In genomic region chr12:33303384-33303770, GRCm38 (mm10) we compare ENCODE assay signal across 7 mouse cellular contexts.
A peak's percentile ranks its signal among the peaks of the same experiment; 100 is the strongest.
DNase-seq lines count a peak whose midpoint lies in the region; ATAC-seq and TF ChIP-seq lines count a peak whose summit lies in the region.

No protein-coding gene starts in this region.

- no peaks in the 10 kb centered on the region for H3K27me3 ChIP-seq in thymus, adult 2 months (ENCODE audit: control insufficient read depth, insufficient read depth, low read length)
- 0 out of 2 replicates have a peak, but pooled peaks cover 3% of the 10 kb centered on the region for H3K27me3 ChIP-seq in forebrain, embryonic 14.5 days (replicated peaks; ENCODE audit: control insufficient read depth, insufficient read depth, low read length)
- H3K27me3 ChIP-seq in limb, embryonic 11.5 days (ENCODE audit: control insufficient read depth, insufficient read depth, low read length): no peaks in the 10 kb centered on the region

- no peak overlapping the region for H3K9ac ChIP-seq in forebrain, embryonic 14.5 days (ENCODE audit: low read length)
- H3K9ac ChIP-seq in limb, embryonic 11.5 days (ENCODE audit: low read length): no peak overlapping the region

- H3K4me2 ChIP-seq in forebrain, embryonic 14.5 days (ENCODE audit: low read length): peak overlapping the region; percentile 89
- H3K4me2 ChIP-seq in limb, embryonic 11.5 days (ENCODE audit: low read depth, severe bottlenecking): peak overlapping the region; percentile 81

- TF ChIP-seq CTCF in thymus, adult 2 months (IDR thresholded peaks at IDR 0.05; ENCODE audit: borderline replicate concordance, control insufficient read depth, extremely low read depth, insufficient read depth, low read length, poor library complexity): no peak
- no peak for TF ChIP-seq CTCF in olfactory bulb, adult 2 months (IDR thresholded peaks at IDR 0.05; ENCODE audit: insufficient read depth, low read depth, low read length)

- peak; percentile 54; the same call in 1 of the 2 replicates for ATAC-seq in forebrain, embryonic 14.5 days
- ATAC-seq in limb, embryonic 11.5 days (ENCODE audit: insufficient number of reproducible peaks, low FRiP score, low TSS enrichment, low read depth): no peak

- peaks cover 33% of the 10 kb centered on the region for H3K4me1 ChIP-seq in thymus, adult 2 months (replicated peaks; ENCODE audit: control insufficient read depth, insufficient read depth, low read length)
- H3K4me1 ChIP-seq in forebrain, embryonic 14.5 days (ENCODE audit: control insufficient read depth, insufficient read depth, low read length): peaks cover 17% of the 10 kb centered on the region
- peaks cover 7% of the 10 kb centered on the region; the same call in 1 of the 2 replicates for H3K4me1 ChIP-seq in limb, embryonic 11.5 days (ENCODE audit: control insufficient read depth, insufficient read depth, low read length)
- H3K4me1 ChIP-seq in olfactory bulb, adult 2 months (ENCODE audit: control insufficient read depth, insufficient read depth, low read length): no peaks in the 10 kb centered on the region; the same call in none of the 2 replicates

- no peak for TF ChIP-seq POLR2A in thymus, adult 2 months (IDR thresholded peaks at IDR 0.05; ENCODE audit: control insufficient read depth, extremely low read depth, insufficient read depth, low read length, poor library complexity)
- no peak for TF ChIP-seq POLR2A in olfactory bulb, adult 2 months (IDR thresholded peaks at IDR 0.05; ENCODE audit: insufficient read depth, low read depth, low read length)

- H3K4me3 ChIP-seq in thymus, adult 2 months (ENCODE audit: control insufficient read depth, insufficient read depth, low read length): peak overlapping the region; percentile 60
- peak overlapping the region; percentile 36 for H3K4me3 ChIP-seq in forebrain, embryonic 14.5 days (ENCODE audit: low read depth, low read length)
- H3K4me3 ChIP-seq in limb, embryonic 11.5 days (ENCODE audit: low read depth, low read length): peak overlapping the region; percentile 36; the same call in 1 of the 2 replicates
- peak overlapping the region; percentile 48 for H3K4me3 ChIP-seq in olfactory bulb, adult 2 months (ENCODE audit: insufficient read depth, low read depth, low read length)

- H3K27ac ChIP-seq in thymus, adult 2 months (ENCODE audit: control insufficient read depth, insufficient read depth, low read length): peak overlapping the region; percentile 99
- no peak overlapping the region for H3K27ac ChIP-seq in forebrain, embryonic 14.5 days (ENCODE audit: low read depth, low read length)
- H3K27ac ChIP-seq in limb, embryonic 11.5 days (replicated peaks; ENCODE audit: low read depth, low read length): no peak overlapping the region
- H3K27ac ChIP-seq in olfactory bulb, adult 2 months (ENCODE audit: insufficient read depth, low read depth, low read length): no peak overlapping the region

- H3K9me3 ChIP-seq in forebrain, embryonic 14.5 days (replicated peaks; ENCODE audit: control insufficient read depth, low read length): no peaks in the 10 kb centered on the region
- no peaks in the 10 kb centered on the region for H3K9me3 ChIP-seq in limb, embryonic 11.5 days (ENCODE audit: control insufficient read depth, low read length)

- DNase-seq in thymus, adult 2 months: no peak
- no peak for DNase-seq in thymus, postnatal 36 days
- peak; percentile 32 for DNase-seq in forebrain, embryonic 14.5 days (ENCODE audit: low spot score)
- no peak for DNase-seq in limb, embryonic 11.5 days (ENCODE audit: low spot score)
- DNase-seq in urinary bladder, postnatal 14 days (ENCODE audit: low spot score): no peak
- DNase-seq in right cerebral cortex, postnatal 14 days: no peak

- WGBS in thymus, adult 2 months: 24% methylated on average over 9 of the region's 9 CpGs
- 2% methylated on average over 9 of the region's 9 CpGs for WGBS in forebrain, embryonic 14.5 days
- WGBS in limb, embryonic 11.5 days: 5% methylated on average over 9 of the region's 9 CpGs
- WGBS in olfactory bulb, adult 2 months: 5% methylated on average over 9 of the region's 9 CpGs

- no peaks in the 10 kb centered on the region for H3K36me3 ChIP-seq in thymus, adult 2 months (ENCODE audit: control insufficient read depth, insufficient read depth, low read length)
- no peaks in the 10 kb centered on the region for H3K36me3 ChIP-seq in forebrain, embryonic 14.5 days (ENCODE audit: control insufficient read depth, insufficient read depth, low read length)
- H3K36me3 ChIP-seq in limb, embryonic 11.5 days (ENCODE audit: control insufficient read depth, insufficient read depth, low read length): no peaks in the 10 kb centered on the region
